Mouse (Mus musculus) brain, embryonic 14.5 days (tissue): ENCODE data around the gene Slc16a14.

Experiments used
- CTCF ChIP-seq: fragments of 200-500 bp; IDR thresholded peaks from 2 replicates; pipeline ENCODE4 v1.5.1; 2012; ENCODE audit warnings: inconsistent platforms, mild to moderate bottlenecking, moderate library complexity, borderline replicate concordance; ENCODE audit not compliant: insufficient read depth, insufficient read length; ENCODE audit errors: extremely low read depth
- POLR2A ChIP-seq: fragments of 200-500 bp; IDR thresholded peaks from 2 replicates; pipeline ENCODE4 v1.6.1; 2012; ENCODE audit warnings: mild to moderate bottlenecking, inconsistent platforms, borderline replicate concordance; ENCODE audit not compliant: poor library complexity, insufficient read depth, insufficient read length, severe bottlenecking; ENCODE audit errors: extremely low read depth

- no peak for TF ChIP-seq CTCF
- no peak for TF ChIP-seq POLR2A
Observed at GRCm38 (mm10) chr1:84934151-84934502, 807 bp downstream of the Slc16a14 start.
